Mouse (Mus musculus) kidney, postnatal 14 days (tissue): ENCODE data around the gene Mettl24.

Experiments used
- DNase-seq: peaks from one replicate; pipeline ENCODE4 v3.0.0; 2022; ENCODE audit warnings: mixed read lengths

Gene Mettl24

GRCm38 (mm10) chr10:40816471-40816870, 133.4 kb downstream of the Mettl24 start:
- DNase-seq: no peak

- DNase-seq: no peak
These were observed 142.9 kb downstream of the Mettl24 start for GRCm38 (mm10) chr10:40825952-40826351.

- DNase-seq: no peak
These were observed 144.6 kb downstream of the Mettl24 start for GRCm38 (mm10) chr10:40827706-40828105.

GRCm38 (mm10) chr10:40830312-40830711, 147.2 kb downstream of the Mettl24 start:
- no peak for DNase-seq

- no peak for DNase-seq
These were observed 148.2 kb downstream of the Mettl24 start for GRCm38 (mm10) chr10:40831267-40831666.

GRCm38 (mm10) chr10:40840086-40840485, 157.0 kb downstream of the Mettl24 start:
- no peak for DNase-seq

- DNase-seq: no peak
These were observed 160.8 kb downstream of the Mettl24 start for GRCm38 (mm10) chr10:40843841-40844240.

- no peak for DNase-seq
These were observed 161.5 kb downstream of the Mettl24 start for GRCm38 (mm10) chr10:40844546-40844945.

GRCm38 (mm10) chr10:40845626-40846025, 162.5 kb downstream of the Mettl24 start:
- no peak for DNase-seq

- DNase-seq: no peak
These were observed 164.2 kb downstream of the Mettl24 start for GRCm38 (mm10) chr10:40847176-40847874.

GRCm38 (mm10) chr10:40850644-40851043, 167.6 kb downstream of the Mettl24 start:
- no peak for DNase-seq

- DNase-seq: no peak
These were observed 168.1 kb downstream of the Mettl24 start for GRCm38 (mm10) chr10:40851138-40851537.

- no peak for DNase-seq
These were observed 172.5 kb downstream of the Mettl24 start for GRCm38 (mm10) chr10:40855616-40856015.

- no peak for DNase-seq
These were observed 173.6 kb downstream of the Mettl24 start for GRCm38 (mm10) chr10:40856703-40857102.

- DNase-seq: no peak
These were observed 174.5 kb downstream of the Mettl24 start for GRCm38 (mm10) chr10:40857599-40857998.
